ENCODE assay signal across 23 mouse cellular contexts in genomic region chr16:33824603-33825002, GRCm38 (mm10). TPM values are rescaled to one million over a fixed set of nuclear protein-coding genes. Genes with fewer than 3 reads are reported as not detected.
"Had no signal": no experiment of that assay in that cellular context is flagged by ENCODE, and none has a peak within 500 bp of the region (broad histone marks: within the 10 kb centered on the region; RNA-seq: fewer than 3 reads in every experiment).

No protein-coding gene starts in this region.

- DNase-seq: kidney, adult 18-20 months; kidney, postnatal 25 days; layer of hippocampus, postnatal 36 days; left cerebral cortex, postnatal 4 days; liver, postnatal 0 days; lung, embryonic 14.5 days; lung, postnatal 36 days; midbrain, embryonic 14.5 days; retina, postnatal 1 day; thymus, adult 2 months; thymus, postnatal 14 days; thymus, postnatal 4 days had no signal

- H3K27me3 ChIP-seq: limb, embryonic 15.5 days had no signal

- H3K36me3 ChIP-seq: limb, embryonic 12.5 days; limb, embryonic 15.5 days; midbrain, embryonic 10.5 days; neural tube, embryonic 12.5 days; neural tube, embryonic 15.5 days had no signal

- H3K4me3 ChIP-seq: layer of hippocampus, adult 2 months; left cerebral cortex, adult 2 months; limb, embryonic 12.5 days; limb, embryonic 15.5 days; megakaryocyte, embryonic 14.5 days; midbrain, embryonic 10.5 days; neural tube, embryonic 12.5 days; neural tube, embryonic 15.5 days had no signal

- H3K27ac ChIP-seq: kidney, postnatal 0 days; layer of hippocampus, adult 2 months; left cerebral cortex, adult 2 months; limb, embryonic 12.5 days; limb, embryonic 15.5 days; liver, embryonic 14.5 days; midbrain, embryonic 10.5 days; neural tube, embryonic 12.5 days; neural tube, embryonic 15.5 days had no signal

- H3K9me3 ChIP-seq: limb, embryonic 12.5 days; limb, embryonic 15.5 days; megakaryocyte, embryonic 14.5 days; midbrain, embryonic 10.5 days; neural tube, embryonic 12.5 days; neural tube, embryonic 15.5 days had no signal

RNA-seq across cellular contexts. Expression of gene Muc13, which starts 30.8 kb away (rescaled TPM):
- total RNA-seq: layer of hippocampus, adult 2 months; layer of hippocampus, postnatal 36 days; left cerebral cortex, postnatal 14 days; left cerebral cortex, postnatal 4 days had no signal
- polyA plus RNA-seq: kidney, postnatal 0 days; limb, embryonic 15.5 days; lung, embryonic 14.5 days; midbrain, embryonic 14.5 days; neural tube, embryonic 15.5 days had no signal
